Mouse (Mus musculus): ENCODE measurements at regions not wholly inside any gene's neighbourhood (a gene's known extent, or its start where the extent isn't known, plus 50 kb on each side); places are given as distances from the start of the nearest gene placed in this dataset.

GRCm38 (mm10) chr4:153227680-153228420 is 254.8 kb downstream of the Ajap1 start:
- DNase-seq (ENCODE audit: low read depth) = no peak

- no peak for DNase-seq (ENCODE audit: low read depth)
These were observed 257.9 kb downstream of the Ajap1 start for GRCm38 (mm10) chr4:153224618-153225177.

GRCm38 (mm10) chr4:153223019-153223418 is 259.6 kb downstream of the Ajap1 start:
- DNase-seq (ENCODE audit: low read depth) = no peak

- DNase-seq (ENCODE audit: low read depth) = no peak
These were observed 262.1 kb downstream of the Ajap1 start for GRCm38 (mm10) chr4:153220485-153220884.

- no peak for DNase-seq (ENCODE audit: low read depth)
These were observed 262.5 kb downstream of the Ajap1 start for GRCm38 (mm10) chr4:153220074-153220473.

- no peak for DNase-seq (ENCODE audit: low read depth)
These were observed 265.1 kb downstream of the Ajap1 start for GRCm38 (mm10) chr4:153217541-153217980.

GRCm38 (mm10) chr4:153212095-153212494 is 270.5 kb downstream of the Ajap1 start:
- no peak for DNase-seq (ENCODE audit: low read depth)

- DNase-seq (ENCODE audit: low read depth) = no peak
These were observed 273.8 kb downstream of the Ajap1 start for GRCm38 (mm10) chr4:153208822-153209221.

- no peak for DNase-seq (ENCODE audit: low read depth)
These were observed 274.4 kb downstream of the Ajap1 start for GRCm38 (mm10) chr4:153208215-153208614.

GRCm38 (mm10) chr4:153207578-153208102 is 275.0 kb downstream of the Ajap1 start:
- DNase-seq (ENCODE audit: low read depth) = no peak

GRCm38 (mm10) chr4:153206789-153207457 is 275.7 kb downstream of the Ajap1 start:
- no peak for DNase-seq (ENCODE audit: low read depth)

- DNase-seq (ENCODE audit: low read depth) = no peak
These were observed 277.8 kb downstream of the Ajap1 start for GRCm38 (mm10) chr4:153204764-153205163.

- DNase-seq (ENCODE audit: low read depth) = no peak
These were observed 281.5 kb downstream of the Ajap1 start for GRCm38 (mm10) chr4:153200799-153201770.

GRCm38 (mm10) chr4:153189485-153189884 is 293.1 kb downstream of the Ajap1 start:
- DNase-seq (ENCODE audit: low read depth) = no peak

GRCm38 (mm10) chr4:153188504-153189031 is 294.0 kb downstream of the Ajap1 start:
- no peak for DNase-seq (ENCODE audit: low read depth)

GRCm38 (mm10) chr4:153187959-153188503 is 294.6 kb downstream of the Ajap1 start:
- DNase-seq (ENCODE audit: low read depth) = no peak

GRCm38 (mm10) chr4:153177496-153177895 is 305.1 kb downstream of the Ajap1 start:
- no peak for DNase-seq (ENCODE audit: low read depth)

GRCm38 (mm10) chr4:153175660-153176059 is 307.0 kb downstream of the Ajap1 start:
- no peak for DNase-seq (ENCODE audit: low read depth)

- no peak for DNase-seq (ENCODE audit: low read depth)
These were observed 307.5 kb downstream of the Ajap1 start for GRCm38 (mm10) chr4:153175077-153175476.

GRCm38 (mm10) chr4:153169991-153170390 is 312.6 kb downstream of the Ajap1 start:
- no peak for DNase-seq (ENCODE audit: low read depth)

- no peak for DNase-seq (ENCODE audit: low read depth)
These were observed 317.8 kb downstream of the Ajap1 start for GRCm38 (mm10) chr4:153164810-153165209.

Measured in naive thymus-derived CD4-positive, alpha-beta T cell, adult 2 months (primary cell).